Mouse (Mus musculus): Measurements from ENCODE around the gene Rassf1.

DNA sequence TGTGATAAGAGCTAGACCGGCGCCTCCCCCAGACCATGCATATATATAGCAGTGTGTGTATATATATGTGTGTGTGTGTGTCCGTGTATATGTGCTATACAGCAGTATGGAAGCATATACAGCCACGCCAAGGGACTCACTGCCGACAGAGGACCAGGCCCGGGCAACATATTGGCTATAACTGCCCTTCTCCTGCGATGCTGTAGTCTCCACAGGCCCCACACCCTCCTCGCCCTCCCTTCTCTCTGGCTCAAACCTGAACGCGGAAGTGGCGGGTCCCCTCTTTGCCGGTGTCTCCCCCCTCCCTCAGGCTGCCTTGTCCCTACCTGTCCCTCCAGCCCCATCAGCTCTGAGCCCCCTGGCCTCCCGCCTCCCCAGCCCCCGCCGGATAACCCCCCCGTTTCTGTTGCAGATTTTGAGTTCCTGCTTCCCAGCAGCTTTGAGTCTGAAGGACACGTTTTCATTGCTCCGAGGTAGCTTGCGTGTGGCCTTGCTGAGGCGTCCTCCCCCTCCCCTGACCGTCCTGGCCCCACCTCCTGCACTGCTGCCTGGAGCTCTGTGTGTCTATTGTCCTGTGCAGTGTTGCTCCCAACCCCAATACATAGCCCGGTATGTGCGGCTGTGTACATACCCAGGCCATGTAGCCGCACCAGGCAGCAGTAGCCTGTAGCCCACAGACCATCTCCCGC is 29.5 kb upstream of the Rassf1 start:
- TF ChIP-seq ZC3H11A (IDR thresholded peaks at IDR 0.05; ENCODE audit: borderline replicate concordance, low read depth, low read length) (no peak), HCFC1 (IDR thresholded peaks at IDR 0.05; ENCODE audit: borderline replicate concordance, insufficient read depth, low read length) (no peak), CHD2 (IDR thresholded peaks at IDR 0.05; ENCODE audit: low read depth, low read length) (no peak), ZNF384 (IDR thresholded peaks at IDR 0.05; ENCODE audit: low read depth, low read length) (no peak), MAFK (IDR thresholded peaks at IDR 0.05; ENCODE audit: insufficient read depth, low read depth, low read length) (no peak)

Measured in ES-E14 (cell line).